Comparison of ENCODE assay signal across 8 mouse cellular contexts in genomic region chr9:39508998-39509397, GRCm38 (mm10). TPM values are rescaled to one million over a fixed set of nuclear protein-coding genes. Genes with fewer than 3 reads are reported as not detected.
DNase-seq lines count a peak whose midpoint lies in the region; ATAC-seq and TF ChIP-seq lines count a peak whose summit lies in the region.
"Had no signal": no experiment of that assay in that cellular context is flagged by ENCODE, and none has a peak within 500 bp of the region (broad histone marks: within the 10 kb centered on the region; RNA-seq: fewer than 3 reads in every experiment).

No protein-coding gene starts in this region.

- 10% methylated on average over 6 of the region's 6 CpGs for whole genome bisulfite sequencing in midbrain, embryonic 13.5 days

- peak; percentile 41 to 53 for TF ChIP-seq CTCF in CH12.LX (conservative IDR thresholded peaks at IDR 0.05 in 1 of 2, IDR thresholded peaks at IDR 0.05 in 1 of 2; ENCODE audit: low read depth in 2 of 2, low read length in 2 of 2)

- H3K9ac ChIP-seq in CH12.LX (ENCODE audit: insufficient read depth, low read depth) (no peak overlapping the region), ES-E14 (ENCODE audit: insufficient read depth, low read depth, low read length, poor library complexity, severe bottlenecking) (no peak overlapping the region)
- no peak overlapping the region for H3K9ac ChIP-seq in midbrain, embryonic 13.5 days (replicated peaks)

- no peak for TF ChIP-seq POLR2A in CH12.LX (IDR thresholded peaks at IDR 0.05; ENCODE audit: low read depth, low read length)

- H3K4me2 ChIP-seq in CH12.LX (ENCODE audit: insufficient read depth, low read depth, poor library complexity, severe bottlenecking) = no peak overlapping the region
- H3K4me2 ChIP-seq in midbrain, embryonic 13.5 days (replicated peaks) = no peak overlapping the region

- TF ChIP-seq RAD21 in CH12.LX (IDR thresholded peaks at IDR 0.05; ENCODE audit: low read depth, low read length) = peak; percentile 60

- TF ChIP-seq EP300 in CH12.LX (IDR thresholded peaks at IDR 0.05; ENCODE audit: low read length) = no peak

- H3K4me3 ChIP-seq in CH12.LX (replicated peaks in 1 of 3; ENCODE audit: low read depth in 2 of 3, low read length in 2 of 3, poor library complexity in 1 of 3) (no peak overlapping the region), ES-E14 (ENCODE audit: insufficient read depth in 1 of 2, low read depth in 1 of 2, low read length in 2 of 2, poor library complexity in 1 of 2, severe bottlenecking in 1 of 2) (no peak overlapping the region)
- no peak overlapping the region for H3K4me3 ChIP-seq in midbrain, embryonic 13.5 days (replicated peaks)

- ATAC-seq in midbrain, embryonic 13.5 days = peak; percentile 85

- H3K9me3 ChIP-seq in CH12.LX (replicated peaks; ENCODE audit: low read length) (no peaks in the 10 kb centered on the region), ES-E14 (ENCODE audit: control insufficient read depth, insufficient read depth, low read depth, low read length) (no peaks in the 10 kb centered on the region)
- no peaks in the 10 kb centered on the region for H3K9me3 ChIP-seq in midbrain, embryonic 13.5 days

- H3K36me3 ChIP-seq in CH12.LX (replicated peaks in 1 of 2; ENCODE audit: control insufficient read depth in 1 of 2, insufficient read depth in 1 of 2, low read length in 1 of 2) (no peaks in the 10 kb centered on the region), ES-E14 (ENCODE audit: control insufficient read depth, insufficient read depth, low read length, poor library complexity, severe bottlenecking) (no peaks in the 10 kb centered on the region)
- no peaks in the 10 kb centered on the region for H3K36me3 ChIP-seq in midbrain, embryonic 13.5 days

- dilution Hi-C loops in CH12.LX (cut with MboI; ENCODE audit: extremely low pct_ligation_motif_present, extremely low pct_unique_long_range_greater_than_20kb, low sequenced_read_pairs) = no loop called here

- H3K27ac ChIP-seq in CH12.LX (ENCODE audit: insufficient read depth, low read depth) (no peak overlapping the region), ES-E14 (ENCODE audit: insufficient read depth, low read depth, low read length, poor library complexity, severe bottlenecking) (no peak overlapping the region)
- H3K27ac ChIP-seq in midbrain, embryonic 13.5 days = no peak overlapping the region

- DNase-seq in CH12.LX (ENCODE audit: extremely low read depth) (peak; percentile 56), ES-E14 (ENCODE audit: low read depth, low spot score) (peak; percentile 56)
- DNase-seq in cerebellum, postnatal 4 days (ENCODE audit: low spot score in 2 of 2) = peak; percentile 47 to 67
- peak; percentile 7 for DNase-seq in gastrocnemius, postnatal 25 days
- peak; percentile 58 for DNase-seq in layer of hippocampus, adult 9-10 months (ENCODE audit: low spot score)
- DNase-seq in testis, postnatal 14 days (ENCODE audit: low spot score) = peak; percentile 6

- no peaks in the 10 kb centered on the region for H3K79me2 ChIP-seq in CH12.LX (replicated peaks; ENCODE audit: control insufficient read depth, extremely low read depth, insufficient read depth, poor library complexity, severe bottlenecking)

- no peaks in the 10 kb centered on the region for H3K27me3 ChIP-seq in CH12.LX (replicated peaks)
- no peaks in the 10 kb centered on the region for H3K27me3 ChIP-seq in midbrain, embryonic 13.5 days

- H3K4me1 ChIP-seq in CH12.LX (ENCODE audit: control insufficient read depth in 1 of 2, insufficient read depth in 2 of 2) (no peaks in the 10 kb centered on the region), ES-E14 (ENCODE audit: control insufficient read depth in 2 of 2, insufficient read depth in 2 of 2, low read length in 2 of 2, poor library complexity in 1 of 2) (no peaks in the 10 kb centered on the region)
- H3K4me1 ChIP-seq in midbrain, embryonic 13.5 days (replicated peaks) = no peaks in the 10 kb centered on the region

- in situ Hi-C loops in CH12.LX (cut with MboI; ENCODE audit: low pct_ligation_motif_present, low pct_unique_long_range_greater_than_20kb, low sequenced_read_pairs) (no loop called here), ES-E14 (cut with MboI; ENCODE audit: low sequenced_read_pairs in 2 of 2, unreplicated experiment in 2 of 2) (no loop called here)

TF ChIP-seq in CH12.LX, 34 proteins besides CTCF, POLR2A, EP300 and RAD21:
- TF ChIP-seq SMC3 (IDR thresholded peaks at IDR 0.05; ENCODE audit: low read depth, low read length) (peak; percentile 38), UBTF (IDR thresholded peaks at IDR 0.05; ENCODE audit: low read depth, low read length) (no peak)

TF ChIP-seq in ES-E14, 5 proteins besides CTCF, POLR2A, EP300 and RAD21:
- peak; percentile 86 for TF ChIP-seq ZC3H11A (IDR thresholded peaks at IDR 0.05; ENCODE audit: borderline replicate concordance, low read depth, low read length)
- no peak for TF ChIP-seq ZNF384 (IDR thresholded peaks at IDR 0.05; ENCODE audit: low read depth, low read length)

RNA-seq across cellular contexts. Expression of gene Olfr957, which starts 6.6 kb away (rescaled TPM):
- total RNA-seq in CH12.LX (2012; rRNA removed) (not detected in 2 replicates), CH12.LX (2014; rRNA removed) (not detected in 2 replicates), ES-E14 (2012; rRNA removed) (not detected in 2 replicates)
- polyA plus RNA-seq in CH12.LX (2012; ENCODE audit: insufficient read length, low read depth) = not detected in 2 replicates
- total RNA-seq in gastrocnemius, postnatal 25 days (2021) = not detected
- not detected in 2 replicates for polyA plus RNA-seq in midbrain, embryonic 13.5 days (2015; fragmentation: Nextera tagmentation; extraction: Ambion mirVana)
- total RNA-seq: gastrocnemius, postnatal 36 days had no signal

RNA-seq across cellular contexts. Expression of gene Olfr44, which starts 15.2 kb away (rescaled TPM):
- total RNA-seq in CH12.LX (2012; rRNA removed) (not detected in 2 replicates), CH12.LX (2014; rRNA removed) (not detected in 2 replicates), ES-E14 (2012; rRNA removed) (not detected in 2 replicates)
- not detected in 2 replicates for polyA plus RNA-seq in CH12.LX (2012; ENCODE audit: insufficient read length, low read depth)
- not detected for total RNA-seq in gastrocnemius, postnatal 25 days (2021)
- polyA plus RNA-seq in midbrain, embryonic 13.5 days (2015; fragmentation: Nextera tagmentation; extraction: Ambion mirVana) = not detected in 2 replicates
- total RNA-seq: gastrocnemius, postnatal 36 days had no signal

RNA-seq across cellular contexts. Expression of gene Olfr955, which starts 37.3 kb away (rescaled TPM):
- not detected in 2 replicates for total RNA-seq in CH12.LX (2012; rRNA removed)
- not detected in 2 replicates for total RNA-seq in CH12.LX (2014; rRNA removed)
- polyA plus RNA-seq in CH12.LX (2012; ENCODE audit: insufficient read length, low read depth) = not detected in 2 replicates
- total RNA-seq in ES-E14 (2012; rRNA removed) = not detected in 2 replicates
- not detected for total RNA-seq in gastrocnemius, postnatal 25 days (2021)
- not detected in 2 replicates for polyA plus RNA-seq in midbrain, embryonic 13.5 days (2015; fragmentation: Nextera tagmentation; extraction: Ambion mirVana)
- total RNA-seq: gastrocnemius, postnatal 36 days had no signal

RNA-seq across cellular contexts. Expression of gene Olfr958, which starts 44.9 kb away (rescaled TPM):
- total RNA-seq in CH12.LX (2012; rRNA removed) = not detected in 2 replicates
- total RNA-seq in CH12.LX (2014; rRNA removed) = not detected in 2 replicates
- not detected in 2 replicates for polyA plus RNA-seq in CH12.LX (2012; ENCODE audit: insufficient read length, low read depth)
- total RNA-seq in ES-E14 (2012; rRNA removed) = not detected in 2 replicates
- total RNA-seq in gastrocnemius, postnatal 25 days (2021) = not detected
- not detected in 2 replicates for polyA plus RNA-seq in midbrain, embryonic 13.5 days (2015; fragmentation: Nextera tagmentation; extraction: Ambion mirVana)
- total RNA-seq: gastrocnemius, postnatal 36 days had no signal

RNA-seq across cellular contexts. Expression of gene Olfr954, which starts 52.5 kb away (rescaled TPM):
- not detected in 2 replicates for total RNA-seq in CH12.LX (2012; rRNA removed)
- total RNA-seq in CH12.LX (2014; rRNA removed) = not detected in 2 replicates
- polyA plus RNA-seq in CH12.LX (2012; ENCODE audit: insufficient read length, low read depth) = not detected in 2 replicates
- total RNA-seq in ES-E14 (2012; rRNA removed) = not detected in 2 replicates
- total RNA-seq in gastrocnemius, postnatal 25 days (2021) = not detected
- not detected in 2 replicates for polyA plus RNA-seq in midbrain, embryonic 13.5 days (2015; fragmentation: Nextera tagmentation; extraction: Ambion mirVana)
- total RNA-seq: gastrocnemius, postnatal 36 days had no signal

Comparison
In these comparisons a context has a peak if more than half of its experiments do, and no peak if none do; other contexts are left out.
1. DNase-seq: peak in every context shown above with its lines; median percentile 58 in layer of hippocampus, adult 9-10 months; 57 in cerebellum, postnatal 4 days; 56 in CH12.LX; 56 in ES-E14; 7 in gastrocnemius, postnatal 25 days; 6 in testis, postnatal 14 days.